Mouse (Mus musculus) bone marrow macrophage, adult 2 months (primary cell): ENCODE data around the gene Tmcc1. TPM values are rescaled to one million over a fixed set of nuclear protein-coding genes. Genes with fewer than 3 reads are reported as not detected.

Experiments used
- H3K27ac ChIP-seq: 2 replicates; pipeline ENCODE4 v1.5.1; 2012; ENCODE audit warnings: low read depth, low read length; ENCODE audit not compliant: insufficient read depth
- H3K4me1 ChIP-seq: 2 replicates; pipeline ENCODE4 v1.6.1; 2012; ENCODE audit warnings: low read length; ENCODE audit not compliant: control insufficient read depth, insufficient read depth
- H3K4me3 ChIP-seq: 2 replicates; pipeline ENCODE4 v1.5.1; 2012; ENCODE audit warnings: mild to moderate bottlenecking, low read length, moderate library complexity; ENCODE audit not compliant: insufficient read depth
- CTCF ChIP-seq: IDR thresholded peaks from 2 replicates; pipeline ENCODE4 v1.5.1; 2012; ENCODE audit warnings: low read depth, mild to moderate bottlenecking, low read length, moderate library complexity
- POLR2A ChIP-seq: IDR thresholded peaks from 2 replicates; pipeline ENCODE4 v1.6.1; 2012; ENCODE audit warnings: mild to moderate bottlenecking, low read depth, low read length, borderline replicate concordance
- polyA plus RNA-seq: library from polyadenylated mRNA; stranded (reverse); fragments of >200 nt; gene quantifications from 2 replicates; pipeline ENCODE4 v1.2.4, GENCODE M21; 2012; ENCODE audit not compliant: missing spikeins, insufficient read depth, insufficient read length

Tmcc1 gene
- polyA plus RNA-seq, 1 experiment = 41.2 TPM

- TF ChIP-seq CTCF (peak; percentile 80), POLR2A (no peak)
- peak overlapping the region; percentile 83; the same call in 1 of the 2 replicates for H3K27ac ChIP-seq
- peaks cover 63% of the 10 kb centered on the region for H3K4me1 ChIP-seq
- no peak overlapping the region for H3K4me3 ChIP-seq
These were observed 185.6 kb downstream of the Tmcc1 start for GRCm38 (mm10) chr6:116007561-116008173.

GRCm38 (mm10) chr6:116006731-116007130, 186.6 kb downstream of the Tmcc1 start:
- peaks cover 63% of the 10 kb centered on the region for H3K4me1 ChIP-seq
- TF ChIP-seq POLR2A (no peak), CTCF (no peak)
- H3K27ac ChIP-seq = peak overlapping the region; percentile 83
- H3K4me3 ChIP-seq = no peak overlapping the region; the same call in 1 of the 2 replicates

- Histone ChIP-seq H3K27ac (peak overlapping the region; percentile 96; the same call in 1 of the 2 replicates), H3K4me3 (no peak overlapping the region), H3K4me1 (peaks cover 68% of the 10 kb centered on the region)
- TF ChIP-seq POLR2A (no peak), CTCF (no peak)
These were observed 187.4 kb downstream of the Tmcc1 start for GRCm38 (mm10) chr6:116005959-116006288.

- Histone ChIP-seq H3K27ac (peak overlapping the region; percentile 96), H3K4me1 (peaks cover 68% of the 10 kb centered on the region), H3K4me3 (no peak overlapping the region)
- TF ChIP-seq POLR2A (no peak), CTCF (no peak)
These were observed 187.9 kb downstream of the Tmcc1 start for GRCm38 (mm10) chr6:116005275-116005958.

- peak overlapping the region; percentile 49 for H3K4me3 ChIP-seq
- TF ChIP-seq POLR2A (no peak), CTCF (no peak)
- peak overlapping the region; percentile 96 for H3K27ac ChIP-seq
- H3K4me1 ChIP-seq = peaks cover 68% of the 10 kb centered on the region
These were observed 188.6 kb downstream of the Tmcc1 start for GRCm38 (mm10) chr6:116004716-116005115.

GRCm38 (mm10) chr6:116004069-116004468, 189.2 kb downstream of the Tmcc1 start:
- TF ChIP-seq CTCF (no peak), POLR2A (no peak)
- Histone ChIP-seq H3K4me1 (peaks cover 63% of the 10 kb centered on the region), H3K27ac (peak overlapping the region; percentile 96), H3K4me3 (peak overlapping the region; percentile 49)

GRCm38 (mm10) chr6:116003516-116003915, 189.8 kb downstream of the Tmcc1 start:
- H3K4me1 ChIP-seq = peaks cover 63% of the 10 kb centered on the region
- peak overlapping the region; percentile 49 for H3K4me3 ChIP-seq
- TF ChIP-seq POLR2A (0 out of 2 replicates have a peak, but pooled peaks have one; percentile 2), CTCF (no peak)
- peak overlapping the region; percentile 96 for H3K27ac ChIP-seq

GRCm38 (mm10) chr6:116002311-116003104, 190.8 kb downstream of the Tmcc1 start:
- H3K4me3 ChIP-seq = no peak overlapping the region
- TF ChIP-seq CTCF = no peak
- no peak for TF ChIP-seq POLR2A
- H3K27ac ChIP-seq = peak overlapping the region; percentile 12
- peaks cover 58% of the 10 kb centered on the region for H3K4me1 ChIP-seq

GRCm38 (mm10) chr6:116000851-116001250, 192.4 kb downstream of the Tmcc1 start:
- H3K4me1 ChIP-seq = peaks cover 57% of the 10 kb centered on the region
- no peak for TF ChIP-seq CTCF
- TF ChIP-seq POLR2A = no peak
- H3K4me3 ChIP-seq = no peak overlapping the region
- no peak overlapping the region for H3K27ac ChIP-seq
